Mouse (Mus musculus): ENCODE measurements around the gene Gatb.

GRCm38 (mm10) chr3:85535042-85535441 lies 38.9 kb upstream of the Gatb start:
- TF ChIP-seq CTCF (IDR thresholded peaks at IDR 0.05; ENCODE audit: extremely low read depth, insufficient read length, insufficient replicate concordance, low read depth, low read length) (no peak), POLR2A (IDR thresholded peaks at IDR 0.05; ENCODE audit: low read depth, low read length) (no peak)
